Mouse (Mus musculus) naive thymus-derived CD4-positive, alpha-beta T cell, adult 2 months (primary cell): ENCODE results near the gene Hps4.

Experiments used
- DNase-seq: peaks from one replicate; pipeline ENCODE4 v3.0.0-alpha.2; 2011; ENCODE audit warnings: low read depth

Gene Hps4

DNA sequence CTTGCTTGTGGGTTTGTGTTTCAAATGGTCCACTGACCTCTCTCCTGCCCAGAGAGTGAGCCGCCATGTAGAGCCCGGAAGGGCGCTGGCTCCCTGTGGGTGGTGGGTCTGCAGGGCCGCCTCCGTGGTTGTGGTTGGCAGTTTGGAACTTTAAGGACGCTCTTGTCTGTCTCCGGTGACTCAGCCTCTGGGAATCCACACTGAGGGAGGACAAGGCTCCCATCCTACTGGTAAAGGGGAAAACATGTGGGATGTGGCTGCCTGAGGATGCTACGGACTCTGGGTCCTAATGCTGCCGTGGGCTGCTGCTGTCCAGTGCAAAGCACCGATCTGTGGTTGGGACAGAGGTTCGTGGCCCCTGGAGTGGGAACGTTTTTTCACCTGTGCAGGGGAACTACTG, 25.0 kb downstream of the Hps4 start:
- no peak for DNase-seq

DNA sequence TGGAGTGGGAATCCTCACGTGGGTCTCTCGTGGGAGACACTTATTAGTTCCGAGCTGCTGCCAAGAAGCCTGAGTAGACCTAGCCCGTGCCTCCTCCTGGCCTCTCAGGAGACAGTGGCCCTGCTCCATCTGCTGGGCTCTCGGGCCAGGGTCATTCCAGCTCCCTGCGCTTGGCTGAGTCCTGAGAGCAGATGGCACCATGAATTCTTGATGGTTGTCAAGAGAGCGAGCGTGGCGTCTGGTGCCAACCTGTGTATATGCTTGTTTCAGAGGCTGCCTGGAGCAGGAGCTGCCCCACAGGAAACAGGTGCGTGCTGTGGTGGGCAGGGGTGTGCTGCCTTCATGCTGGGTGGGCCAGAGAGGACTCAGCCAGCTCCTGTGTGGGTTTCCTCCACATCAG, 25.8 kb downstream of the Hps4 start:
- DNase-seq: no peak

DNA sequence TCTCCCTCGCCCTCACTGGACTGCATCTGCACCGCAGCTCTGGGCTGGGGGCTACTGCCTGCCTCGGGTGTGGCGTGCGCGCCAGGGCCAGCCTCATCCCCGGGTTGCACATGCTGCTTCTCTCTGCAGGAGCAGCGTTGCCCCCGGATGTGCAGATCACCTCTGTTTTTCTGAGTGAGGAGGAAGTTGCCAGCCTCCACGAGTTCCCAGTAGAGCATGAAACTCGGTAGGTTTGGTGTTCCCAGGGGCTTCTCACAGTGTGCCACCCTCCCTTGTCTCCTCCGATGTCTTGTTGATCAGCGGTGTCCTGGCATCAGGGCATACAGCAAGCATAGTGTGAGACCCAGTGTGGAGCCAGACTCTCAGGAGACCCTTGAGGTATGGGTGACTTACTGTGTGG, 26.4 kb downstream of the Hps4 start:
- no peak for DNase-seq

DNA sequence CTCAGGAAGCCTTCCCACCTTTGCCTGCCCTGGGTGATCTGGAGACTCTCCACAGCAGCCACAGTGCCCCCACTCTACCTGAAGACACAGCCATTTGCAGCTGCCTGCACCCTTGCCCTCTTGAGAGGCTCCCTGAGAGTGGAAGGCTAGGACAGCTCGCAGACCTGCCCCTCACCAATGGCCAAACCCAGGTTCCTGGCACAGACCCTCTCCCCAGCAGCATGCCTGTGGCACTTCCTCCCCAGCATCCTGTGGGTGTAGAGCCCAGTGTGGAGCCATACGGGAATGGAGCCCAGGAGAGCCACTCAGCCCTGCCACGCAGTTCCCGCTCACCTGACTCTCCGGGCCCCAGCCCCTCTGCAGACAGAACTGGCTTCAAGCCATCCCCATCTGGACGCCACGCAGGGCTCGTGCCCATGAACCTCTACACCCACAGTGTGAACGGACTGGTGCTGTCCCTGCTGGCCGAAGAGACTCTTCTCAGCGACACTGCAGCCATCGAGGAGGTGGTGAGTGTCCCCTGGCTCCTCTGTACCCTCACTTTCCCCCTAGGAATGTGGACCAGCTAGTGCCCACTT, 27.4 kb downstream of the Hps4 start:
- DNase-seq: no peak

DNA sequence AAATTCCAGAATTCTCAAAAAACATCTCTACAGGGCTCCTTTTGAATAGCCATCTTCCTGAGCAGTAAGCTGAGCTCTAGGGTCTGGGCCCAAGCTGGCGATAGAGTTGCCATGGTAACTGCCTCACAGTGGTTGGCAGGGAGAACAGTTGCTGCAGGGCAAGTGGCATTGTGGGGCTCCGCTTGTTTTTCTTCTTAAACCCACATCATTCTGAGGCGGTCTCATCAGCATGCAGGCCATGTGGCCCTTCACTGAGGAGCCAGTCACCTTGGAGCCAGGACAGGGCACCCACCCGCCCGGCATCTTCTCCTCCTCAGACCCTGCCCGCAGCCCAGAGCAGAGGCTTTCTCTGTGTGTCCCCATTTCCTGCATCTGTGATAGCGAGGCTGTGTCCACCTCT, 29.1 kb downstream of the Hps4 start:
- DNase-seq: no peak

DNA sequence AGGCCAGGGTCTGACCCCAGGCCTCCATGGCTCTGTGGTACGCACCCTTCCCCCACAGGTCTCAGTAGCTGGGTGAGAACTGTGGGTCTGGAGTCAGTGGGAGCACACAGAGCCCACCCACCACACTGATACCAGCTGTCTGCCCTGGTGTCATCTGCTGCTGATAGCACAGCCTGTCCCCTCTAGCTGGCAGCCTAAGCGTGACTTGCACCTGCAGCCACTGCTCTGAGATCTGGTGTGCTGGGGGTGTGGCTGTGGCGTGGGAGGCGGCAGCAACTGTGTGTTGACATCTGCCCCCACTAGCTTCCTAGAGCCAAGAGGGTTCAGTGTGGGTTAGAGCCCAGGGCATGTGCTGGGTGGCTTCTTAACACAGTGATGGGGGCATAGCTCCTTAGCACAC, 33.2 kb downstream of the Hps4 start:
- DNase-seq: no peak

DNA sequence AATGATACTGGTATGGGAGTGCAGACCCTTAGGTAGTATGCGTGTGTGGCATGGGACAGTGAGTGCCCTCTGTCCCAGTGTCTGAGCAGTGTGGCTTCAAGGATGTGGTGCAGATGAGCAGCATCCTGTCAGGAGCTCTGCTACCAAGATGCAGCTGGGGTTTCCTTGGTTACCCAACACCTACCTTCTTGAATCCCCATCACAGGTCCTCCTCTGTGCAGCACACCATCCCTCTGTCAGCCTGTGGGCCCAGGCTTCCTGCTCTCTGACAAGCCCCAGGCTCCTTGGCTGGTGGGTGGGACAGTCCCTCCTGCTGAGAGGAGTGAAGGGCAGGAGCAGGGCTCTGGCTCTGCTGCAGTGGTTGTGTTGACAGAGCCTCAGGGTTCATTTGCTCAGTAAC, 34.5 kb downstream of the Hps4 start:
- no peak for DNase-seq

DNA sequence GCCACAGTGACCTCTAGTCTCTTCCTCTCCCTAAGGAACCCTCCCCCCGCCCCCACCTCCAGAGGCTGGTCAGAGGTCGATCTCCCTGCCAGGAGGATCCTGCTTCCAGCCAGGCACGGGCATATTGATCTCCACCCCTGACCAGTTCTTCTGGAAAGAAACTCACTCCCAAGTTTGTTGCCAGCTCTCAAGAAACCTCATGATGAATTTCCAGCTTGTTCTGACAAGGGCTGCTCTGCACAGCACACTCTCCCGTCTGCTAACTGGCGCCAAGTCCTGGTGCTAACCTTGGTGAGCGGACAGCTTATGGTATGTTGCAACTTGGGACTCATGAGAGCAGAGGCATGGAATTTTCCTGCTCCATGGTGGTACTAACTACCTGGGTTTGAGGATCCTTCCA, 35.8 kb downstream of the Hps4 start:
- no peak for DNase-seq

DNA sequence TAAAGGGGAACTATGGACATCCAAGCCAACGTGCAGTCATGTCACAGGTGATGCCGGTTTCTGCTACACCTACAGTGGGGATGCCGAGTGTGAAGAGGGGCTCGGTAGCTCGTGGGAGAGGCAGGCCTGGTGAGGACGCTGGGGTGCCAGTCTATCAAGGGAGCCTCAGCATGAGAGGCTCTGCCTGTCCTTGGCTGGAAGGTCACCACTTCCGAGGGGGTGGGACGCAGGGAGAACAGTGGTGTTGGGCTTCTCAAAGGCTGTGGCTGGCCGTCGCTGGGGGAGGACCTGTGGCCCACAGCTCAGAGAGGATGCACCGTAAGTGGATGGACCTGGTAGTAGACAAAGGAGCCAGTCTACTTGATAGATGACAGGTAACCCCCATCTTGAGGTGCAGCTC, 38.3 kb downstream of the Hps4 start:
- no peak for DNase-seq

DNA sequence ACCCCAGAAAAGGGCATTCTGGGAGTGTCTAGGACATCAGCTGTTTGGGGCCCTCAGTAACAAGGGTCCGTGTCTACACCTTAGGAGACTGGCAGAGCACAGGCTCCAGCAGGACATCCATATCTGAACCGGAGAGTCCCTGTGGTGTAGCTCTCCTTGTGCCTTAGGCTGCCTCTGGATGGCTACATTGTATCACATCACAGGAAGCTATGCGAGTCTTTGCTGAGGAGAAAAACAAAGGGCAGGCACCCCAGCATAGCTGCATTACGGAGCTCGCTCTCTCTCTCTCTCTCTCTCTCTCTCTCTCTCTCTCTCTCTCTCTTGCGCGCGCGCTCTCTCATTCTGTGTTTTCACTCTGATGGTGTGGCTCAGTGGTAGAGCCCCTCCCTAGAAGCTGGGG, 39.2 kb downstream of the Hps4 start:
- no peak for DNase-seq

DNA sequence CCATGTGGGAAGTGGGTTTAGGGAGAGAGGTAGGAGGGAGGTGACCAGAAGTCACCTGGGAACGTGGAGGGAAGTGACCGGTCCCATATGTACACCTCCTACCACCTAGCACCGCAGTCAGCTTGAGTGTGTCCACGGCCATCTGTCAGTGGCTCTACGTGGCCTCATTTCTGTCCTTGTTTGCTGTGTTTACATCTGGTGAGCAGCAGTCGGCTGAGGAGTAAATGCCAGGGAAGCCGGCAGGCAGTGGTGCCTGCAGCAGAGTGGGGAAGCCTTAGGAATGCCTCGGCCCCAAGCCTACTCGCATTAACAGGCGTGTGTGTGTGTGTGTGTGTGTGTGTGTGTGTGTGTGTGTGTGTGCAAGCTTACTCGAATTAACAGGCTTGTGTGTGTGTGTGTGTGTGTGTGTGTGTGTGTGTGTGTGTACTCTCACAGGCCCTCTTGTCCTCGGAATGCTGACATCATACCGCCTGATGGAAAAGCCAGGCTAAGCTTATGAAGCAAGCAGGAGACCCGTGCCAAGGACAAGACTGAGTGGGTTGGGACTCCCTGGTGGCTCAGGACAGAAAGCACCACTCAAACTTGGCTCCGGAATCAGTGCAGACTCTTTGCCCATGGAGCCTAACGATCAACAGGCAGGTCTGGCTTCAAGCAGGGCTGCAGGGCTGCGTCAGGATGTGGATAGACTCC, 39.9 kb downstream of the Hps4 start:
- DNase-seq: no peak

DNA sequence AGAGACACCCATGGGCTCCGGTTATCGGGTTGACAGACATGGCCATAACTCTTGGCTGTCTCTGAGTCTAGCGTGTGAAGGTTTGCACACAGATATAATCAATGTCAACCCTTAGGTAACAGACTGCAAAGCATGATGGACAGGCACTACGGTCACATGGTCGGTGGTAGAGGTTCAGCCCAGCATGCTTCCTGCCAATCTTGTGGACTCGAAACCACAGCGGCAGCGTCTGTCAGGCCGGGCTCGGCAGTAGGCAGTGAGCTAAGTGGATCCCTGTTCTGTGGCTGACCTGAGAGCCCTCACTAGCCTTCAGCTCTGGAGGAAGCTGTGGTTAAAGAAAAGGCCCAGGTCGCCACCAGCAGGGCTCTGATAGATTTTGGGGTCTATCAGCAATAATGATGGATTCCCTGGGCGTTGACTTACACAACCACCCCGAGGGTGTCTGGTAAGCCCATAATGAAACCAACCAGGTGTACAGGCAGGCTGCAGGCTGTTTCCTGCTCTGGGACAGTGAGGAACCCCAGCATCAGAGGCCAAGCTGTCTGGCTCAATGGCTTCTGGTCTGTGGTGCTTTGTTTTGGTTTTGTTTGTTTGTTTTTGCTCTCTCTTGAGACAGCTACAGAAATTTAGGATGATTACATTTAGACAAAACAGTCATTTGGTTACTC, 42.1 kb downstream of the Hps4 start:
- peak; percentile 18 for DNase-seq

DNA sequence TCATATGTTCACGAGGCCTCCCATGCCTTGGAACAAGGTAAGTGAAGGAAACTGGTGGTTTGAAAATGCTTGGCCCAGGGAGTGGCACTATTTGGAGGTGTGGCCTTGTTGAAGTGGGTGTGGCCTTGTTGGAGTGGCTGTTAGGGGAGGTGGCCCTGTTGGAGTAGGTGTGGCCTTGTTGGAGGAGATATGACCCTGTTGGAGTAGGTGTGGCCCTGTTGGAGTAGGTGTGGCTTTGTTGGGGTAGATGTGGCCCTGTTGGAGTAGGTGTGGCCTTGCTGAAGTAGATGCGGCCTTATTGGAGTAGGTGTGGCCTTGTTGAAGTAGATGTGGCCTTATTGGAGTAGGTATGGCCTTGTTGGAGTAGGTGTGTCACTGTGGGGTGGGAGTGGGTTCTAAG, 43.1 kb downstream of the Hps4 start:
- no peak for DNase-seq

DNA sequence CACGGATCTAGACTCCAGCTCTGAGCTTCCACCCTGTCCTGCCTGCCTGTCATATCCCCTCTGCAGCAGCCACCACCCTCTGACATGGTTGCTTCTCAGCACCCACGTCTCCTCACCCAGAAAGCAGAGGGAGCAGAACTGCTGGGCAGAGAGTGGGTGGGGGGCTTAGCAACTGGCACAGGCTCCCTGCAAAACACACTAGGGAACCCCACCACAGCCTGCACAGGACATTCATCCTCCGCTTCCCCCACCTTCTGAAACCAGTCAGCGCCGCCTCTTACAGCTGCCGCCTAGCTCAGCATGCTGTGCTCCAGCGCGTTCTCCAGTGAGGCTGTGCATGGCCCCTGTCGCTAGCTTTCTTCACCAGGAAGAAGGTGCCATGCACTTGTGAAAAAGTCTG, 46.5 kb downstream of the Hps4 start:
- DNase-seq: no peak

DNA sequence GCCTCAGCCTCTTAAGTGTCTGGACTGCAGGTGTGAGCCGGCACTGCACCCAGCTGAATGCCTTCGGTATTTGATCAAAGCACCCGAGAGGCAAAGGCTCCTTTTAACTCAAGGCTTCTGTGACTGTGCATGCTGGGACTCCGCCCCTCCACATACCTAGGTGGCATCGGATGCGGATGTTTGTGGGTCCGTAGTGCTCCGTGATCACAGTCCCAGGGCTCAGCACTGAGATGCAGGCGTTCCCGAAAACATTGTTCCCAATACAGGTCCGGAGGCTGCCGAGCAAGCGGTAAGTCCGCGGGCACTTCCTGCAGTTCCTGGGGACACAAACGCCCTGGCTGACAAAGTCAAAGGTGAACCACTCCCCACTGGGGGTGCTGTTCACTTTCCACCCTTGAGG, 48.1 kb downstream of the Hps4 start:
- peak; percentile 27 for DNase-seq

DNA sequence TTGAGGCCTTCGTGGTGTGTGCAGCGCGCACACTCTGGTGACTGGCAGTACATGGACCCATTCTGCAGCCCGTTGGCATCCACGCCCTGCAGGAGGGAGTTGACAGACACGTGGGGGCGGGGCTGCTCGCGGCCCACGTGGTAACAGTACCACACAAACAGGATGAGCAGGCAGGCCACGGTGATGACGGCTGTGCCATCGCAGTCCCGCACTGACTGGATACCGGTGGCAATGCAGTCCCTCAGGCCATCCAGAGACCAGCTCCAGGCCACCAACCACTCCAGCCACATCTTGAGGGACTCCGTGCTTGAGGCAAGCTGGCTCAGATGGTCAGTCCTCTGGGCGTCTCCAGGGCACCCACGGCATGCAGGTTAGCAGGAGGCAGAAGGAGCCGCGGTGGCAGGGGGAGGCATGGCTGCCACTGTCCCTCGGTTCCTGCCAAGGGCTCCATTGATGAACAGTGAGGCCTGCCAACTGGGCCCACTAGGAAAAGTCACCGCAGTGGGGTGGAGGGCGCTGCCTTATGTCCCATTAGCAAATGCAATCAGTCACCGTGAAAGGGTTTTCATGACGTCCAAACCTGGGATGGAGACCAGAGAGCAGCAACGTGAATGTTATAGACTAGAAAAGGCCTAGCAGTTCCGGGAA, 48.9 kb downstream of the Hps4 start:
- DNase-seq: peak; percentile 22

DNA sequence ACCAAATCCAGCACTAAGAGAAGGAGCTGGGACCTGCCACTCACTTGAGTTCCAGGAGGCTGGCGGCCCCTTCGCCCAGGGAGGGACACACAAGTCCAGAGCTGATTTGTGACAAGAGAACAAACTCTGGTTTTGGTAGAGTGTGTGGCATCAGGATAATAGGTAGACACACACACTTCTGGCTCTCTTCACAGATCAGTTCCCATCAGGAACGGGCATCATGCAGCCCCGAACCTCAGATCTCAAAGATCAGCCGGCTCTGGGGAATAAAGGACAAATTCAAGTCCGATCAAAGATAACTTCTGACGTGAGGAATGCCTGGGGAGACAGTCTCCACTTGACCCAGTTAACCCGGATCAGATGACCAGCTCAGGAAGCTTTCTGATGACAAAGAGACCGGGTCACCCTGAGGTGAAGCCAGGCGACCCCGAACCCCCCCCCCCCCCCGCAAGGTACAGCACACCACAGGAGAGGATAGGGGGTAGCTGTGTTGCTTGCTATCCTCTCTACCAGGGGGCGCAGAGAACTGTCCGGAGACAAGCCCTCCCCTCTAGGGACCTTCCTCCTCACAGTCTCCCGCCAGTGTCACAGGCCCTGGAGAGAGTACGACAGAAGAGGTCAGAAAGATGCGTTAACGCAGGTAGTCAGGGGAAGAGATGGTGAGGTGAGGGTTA, 51.0 kb downstream of the Hps4 start:
- DNase-seq: no peak

DNA sequence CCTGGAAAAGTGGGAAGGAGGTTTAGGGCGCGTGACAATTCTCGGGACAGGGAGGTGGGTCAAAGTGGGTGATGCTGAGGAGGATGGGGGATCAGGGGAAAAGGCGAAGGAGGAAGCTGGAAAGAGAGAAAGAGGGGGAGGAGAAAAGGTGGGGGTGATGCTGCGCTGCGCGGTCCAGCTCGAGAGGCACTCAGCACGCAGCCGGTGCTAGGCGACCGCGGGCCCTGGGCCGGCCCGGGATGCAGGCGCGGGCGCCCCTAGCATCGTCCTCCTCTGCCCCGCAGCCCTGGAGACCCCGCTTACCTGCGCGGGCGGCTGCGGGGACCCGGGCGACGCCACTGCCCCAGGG, 51.5 kb downstream of the Hps4 start:
- no peak for DNase-seq

DNA sequence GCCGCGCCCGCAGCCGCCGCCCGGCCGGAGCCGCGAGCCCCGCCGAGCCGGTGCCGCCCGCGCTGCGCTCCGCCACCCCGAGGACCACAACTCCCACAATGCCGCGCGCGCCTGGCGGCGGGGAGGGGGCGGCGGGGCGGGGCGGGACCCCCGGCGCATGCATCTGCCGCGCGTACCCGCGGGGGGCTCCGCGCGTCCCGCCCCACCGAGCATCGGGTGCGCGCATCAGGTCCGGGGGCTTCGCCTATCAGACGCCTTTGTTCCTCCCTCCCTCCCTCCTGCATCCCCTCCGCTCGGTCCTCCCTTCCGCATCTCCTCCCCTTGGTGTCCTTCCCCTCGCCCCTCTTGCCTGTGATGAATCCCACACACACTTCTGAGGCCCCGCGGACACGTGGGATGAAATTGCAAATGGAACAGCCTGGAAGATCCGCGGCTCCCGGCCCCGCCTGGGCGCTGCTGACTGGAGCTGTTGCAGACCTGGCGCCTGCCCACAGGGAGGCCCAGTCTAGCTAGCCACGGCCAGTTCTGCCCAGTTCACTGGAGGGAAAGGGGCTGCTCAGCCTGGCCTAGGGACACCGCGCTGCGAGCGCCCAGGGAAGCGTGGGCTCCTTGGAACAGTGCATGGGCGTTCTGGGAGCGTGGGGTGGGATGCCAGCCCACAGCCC, 52.0 kb downstream of the Hps4 start, which contains the start of gene Asphd2:
Gene Asphd2, minus strand, starts transcription at position 88 of the 665 bp plus-strand sequence.
- no peak for DNase-seq

DNA sequence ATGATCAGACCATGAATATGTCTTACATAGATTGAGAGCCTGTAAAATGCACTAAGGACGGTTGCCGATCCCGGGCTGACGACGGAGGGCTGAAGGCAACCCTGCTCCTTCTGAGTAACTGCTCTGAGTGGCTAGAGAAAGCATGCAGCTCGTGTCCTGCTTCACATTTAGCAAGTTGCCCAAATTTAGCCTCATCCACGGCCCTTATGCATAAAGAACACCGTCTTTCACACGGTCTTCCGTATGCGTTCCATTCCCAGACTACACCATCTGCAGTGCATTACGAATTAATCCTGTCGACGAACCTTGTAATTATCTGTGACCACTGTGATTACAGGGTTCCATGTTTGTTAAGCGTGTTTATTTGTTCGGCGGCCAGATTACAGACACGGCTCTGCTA, 53.2 kb downstream of the Hps4 start:
- no peak for DNase-seq

DNA sequence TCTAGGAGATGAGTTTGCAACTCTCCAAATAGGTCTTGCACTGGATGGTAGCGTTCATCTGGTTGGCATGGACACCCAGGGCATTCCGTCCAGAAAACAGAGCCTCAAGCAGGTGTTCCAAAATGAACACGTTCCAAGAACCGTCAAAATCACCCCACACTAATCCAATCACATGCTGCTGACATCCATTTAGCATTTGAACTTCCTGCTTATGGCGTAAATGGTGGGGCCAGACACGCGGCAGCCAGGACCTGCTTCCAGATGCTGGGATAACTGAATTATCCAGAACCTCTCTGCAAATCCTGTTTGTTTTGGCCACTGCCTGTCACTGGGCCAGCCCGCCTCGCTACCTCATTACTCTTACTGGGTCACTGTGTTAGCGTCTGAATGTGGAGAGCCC, 56.4 kb downstream of the Hps4 start:
- no peak for DNase-seq

DNA sequence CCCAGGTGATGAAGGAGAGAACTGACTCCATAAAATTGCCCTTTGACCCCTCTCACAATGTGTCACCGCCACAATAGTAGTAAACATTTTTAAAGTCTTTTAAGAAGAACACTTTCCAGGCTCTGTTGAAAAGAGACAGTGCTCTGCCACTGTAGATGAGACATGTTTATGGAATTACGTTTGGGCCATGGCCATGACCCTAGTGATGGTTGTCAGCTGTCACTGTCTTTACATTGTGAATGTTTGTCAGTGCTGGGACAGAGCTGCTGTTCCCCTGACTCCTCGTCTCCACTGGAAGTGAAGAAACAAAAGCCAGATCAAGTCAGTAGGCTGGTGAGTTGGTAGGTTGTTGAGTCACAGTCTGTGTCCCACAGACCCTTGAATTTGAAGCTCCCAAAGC, 59.6 kb downstream of the Hps4 start:
- DNase-seq: no peak
